Mouse (Mus musculus): Measurements from ENCODE around the gene Txn2. TPM values are rescaled to one million over a fixed set of nuclear protein-coding genes. Genes with fewer than 3 reads are reported as not detected.
A peak's percentile ranks its signal among the peaks of the same experiment; 100 is the strongest.

Txn2 gene
- polyA plus RNA-seq, 1 experiment from 2014 or later: 284 TPM

- no peak overlapping the region for H3K4me3 ChIP-seq (ENCODE audit: low read depth, low read length)
- ATAC-seq (replicated peaks; ENCODE audit: insufficient number of reproducible peaks, low FRiP score, low TSS enrichment): no peak
- no peak overlapping the region for H3K9ac ChIP-seq (ENCODE audit: low read depth, low read length)
- no peaks in the 10 kb centered on the region for H3K36me3 ChIP-seq (ENCODE audit: control insufficient read depth, insufficient read depth, low read length)
- H3K4me2 ChIP-seq: no peak overlapping the region
- no peaks in the 10 kb centered on the region for H3K9me3 ChIP-seq (replicated peaks; ENCODE audit: control insufficient read depth, low read length)
- no peaks in the 10 kb centered on the region for H3K27me3 ChIP-seq (ENCODE audit: control insufficient read depth, insufficient read depth, low read length)
- 72% methylated on average over 3 of the region's 3 CpGs for WGBS (ENCODE audit: insufficient replicate concordance)
- no peak overlapping the region for H3K27ac ChIP-seq (ENCODE audit: low read depth, low read length)
- no peaks in the 10 kb centered on the region for H3K4me1 ChIP-seq (ENCODE audit: control insufficient read depth, insufficient read depth, low read length)
Measured at GRCm38 (mm10) chr15:77941563-77941962, 12.8 kb upstream of the Txn2 start.

GRCm38 (mm10) chr15:77938516-77938915 lies 9.7 kb upstream of the Txn2 start:
- H3K36me3 ChIP-seq (ENCODE audit: control insufficient read depth, insufficient read depth, low read length): no peaks in the 10 kb centered on the region
- no peak overlapping the region for H3K9ac ChIP-seq (ENCODE audit: low read depth, low read length)
- no peaks in the 10 kb centered on the region for H3K9me3 ChIP-seq (replicated peaks; ENCODE audit: control insufficient read depth, low read length)
- WGBS (ENCODE audit: insufficient replicate concordance): 74% methylated on average over 5 of the region's 5 CpGs
- H3K4me2 ChIP-seq: no peak overlapping the region
- ATAC-seq (replicated peaks; ENCODE audit: insufficient number of reproducible peaks, low FRiP score, low TSS enrichment): no peak
- no peak overlapping the region for H3K4me3 ChIP-seq (ENCODE audit: low read depth, low read length)
- no peak overlapping the region for H3K27ac ChIP-seq (ENCODE audit: low read depth, low read length)
- H3K27me3 ChIP-seq (ENCODE audit: control insufficient read depth, insufficient read depth, low read length): no peaks in the 10 kb centered on the region
- H3K4me1 ChIP-seq (ENCODE audit: control insufficient read depth, insufficient read depth, low read length): no peaks in the 10 kb centered on the region; the same call in 1 of the 2 replicates

GRCm38 (mm10) chr15:77935673-77936375 lies 7.0 kb upstream of the Txn2 start:
- H3K4me3 ChIP-seq (ENCODE audit: low read depth, low read length): no peak overlapping the region
- no peak for ATAC-seq (replicated peaks; ENCODE audit: insufficient number of reproducible peaks, low FRiP score, low TSS enrichment)
- no peak overlapping the region for H3K27ac ChIP-seq (ENCODE audit: low read depth, low read length)
- H3K9ac ChIP-seq (ENCODE audit: low read depth, low read length): no peak overlapping the region
- no peaks in the 10 kb centered on the region for H3K36me3 ChIP-seq (ENCODE audit: control insufficient read depth, insufficient read depth, low read length)
- no peak overlapping the region for H3K4me2 ChIP-seq
- no peaks in the 10 kb centered on the region; the same call in 1 of the 2 replicates for H3K4me1 ChIP-seq (ENCODE audit: control insufficient read depth, insufficient read depth, low read length)
- 72% methylated on average over 14 of the region's 14 CpGs for WGBS (ENCODE audit: insufficient replicate concordance)
- H3K9me3 ChIP-seq (replicated peaks; ENCODE audit: control insufficient read depth, low read length): no peaks in the 10 kb centered on the region
- H3K27me3 ChIP-seq (ENCODE audit: control insufficient read depth, insufficient read depth, low read length): no peaks in the 10 kb centered on the region

- ATAC-seq (replicated peaks; ENCODE audit: insufficient number of reproducible peaks, low FRiP score, low TSS enrichment): no peak
- Histone ChIP-seq H3K4me2 (no peak overlapping the region), H3K27me3 (ENCODE audit: control insufficient read depth, insufficient read depth, low read length) (no peaks in the 10 kb centered on the region), H3K4me1 (ENCODE audit: control insufficient read depth, insufficient read depth, low read length) (peaks cover 1% of the 10 kb centered on the region; the same call in 1 of the 2 replicates), H3K4me3 (ENCODE audit: low read depth, low read length) (no peak overlapping the region), H3K9ac (ENCODE audit: low read depth, low read length) (no peak overlapping the region), H3K9me3 (replicated peaks; ENCODE audit: control insufficient read depth, low read length) (no peaks in the 10 kb centered on the region), H3K27ac (ENCODE audit: low read depth, low read length) (no peak overlapping the region), H3K36me3 (ENCODE audit: control insufficient read depth, insufficient read depth, low read length) (no peaks in the 10 kb centered on the region)
- 59% methylated on average over 5 of the region's 5 CpGs for WGBS (ENCODE audit: insufficient replicate concordance)
Measured at GRCm38 (mm10) chr15:77934968-77935367, 6.2 kb upstream of the Txn2 start.

DNA sequence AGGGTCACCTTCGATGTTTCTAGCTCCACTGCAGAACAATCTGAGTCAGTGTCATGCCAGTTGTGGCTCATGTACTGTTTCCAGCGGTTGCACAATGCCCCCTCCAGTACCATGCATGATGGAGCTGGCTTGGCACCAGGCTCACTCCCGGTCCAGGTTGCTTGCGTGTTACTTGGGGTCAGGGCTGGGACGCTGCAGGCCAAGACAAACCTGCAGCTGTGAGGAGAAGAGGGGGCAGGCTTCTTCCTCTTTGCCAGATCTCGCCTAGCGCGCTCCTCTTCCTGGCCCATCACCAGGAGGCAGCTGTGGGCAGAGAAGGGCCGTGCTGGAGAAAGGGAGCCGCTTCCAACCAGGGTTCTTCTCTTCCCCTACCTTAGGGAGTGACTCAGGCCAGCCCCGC lies 5.5 kb upstream of the Txn2 start:
- WGBS (ENCODE audit: insufficient replicate concordance): 75% methylated on average over 11 of the region's 11 CpGs
- H3K4me3 ChIP-seq (ENCODE audit: low read depth, low read length): no peak overlapping the region
- peak overlapping the region; percentile 1; the same call in 1 of the 2 replicates for H3K9ac ChIP-seq (ENCODE audit: low read depth, low read length)
- no peaks in the 10 kb centered on the region for H3K27me3 ChIP-seq (ENCODE audit: control insufficient read depth, insufficient read depth, low read length)
- no peaks in the 10 kb centered on the region for H3K36me3 ChIP-seq (ENCODE audit: control insufficient read depth, insufficient read depth, low read length)
- no peak for ATAC-seq (replicated peaks; ENCODE audit: insufficient number of reproducible peaks, low FRiP score, low TSS enrichment)
- H3K4me2 ChIP-seq: no peak overlapping the region
- H3K9me3 ChIP-seq (replicated peaks; ENCODE audit: control insufficient read depth, low read length): no peaks in the 10 kb centered on the region
- H3K27ac ChIP-seq (ENCODE audit: low read depth, low read length): no peak overlapping the region
- H3K4me1 ChIP-seq (ENCODE audit: control insufficient read depth, insufficient read depth, low read length): peaks cover 6% of the 10 kb centered on the region; the same call in 1 of the 2 replicates

- Histone ChIP-seq H3K4me2 (peak overlapping the region; percentile 0), H3K4me3 (ENCODE audit: low read depth, low read length) (no peak overlapping the region), H3K9ac (ENCODE audit: low read depth, low read length) (no peak overlapping the region), H3K27me3 (ENCODE audit: control insufficient read depth, insufficient read depth, low read length) (no peaks in the 10 kb centered on the region), H3K9me3 (replicated peaks; ENCODE audit: control insufficient read depth, low read length) (no peaks in the 10 kb centered on the region), H3K4me1 (ENCODE audit: control insufficient read depth, insufficient read depth, low read length) (peaks cover 6% of the 10 kb centered on the region; the same call in 1 of the 2 replicates), H3K27ac (ENCODE audit: low read depth, low read length) (no peak overlapping the region), H3K36me3 (ENCODE audit: control insufficient read depth, insufficient read depth, low read length) (no peaks in the 10 kb centered on the region)
- WGBS (ENCODE audit: insufficient replicate concordance): 2% methylated on average over 14 of the region's 14 CpGs
- no peak for ATAC-seq (replicated peaks; ENCODE audit: insufficient number of reproducible peaks, low FRiP score, low TSS enrichment)
Measured at GRCm38 (mm10) chr15:77933770-77934169, 5.0 kb upstream of the Txn2 start.

- H3K27ac ChIP-seq (ENCODE audit: low read depth, low read length): no peak overlapping the region
- peak overlapping the region; percentile 0; the same call in 1 of the 2 replicates for H3K4me2 ChIP-seq
- ATAC-seq (replicated peaks; ENCODE audit: insufficient number of reproducible peaks, low FRiP score, low TSS enrichment): no peak
- whole genome bisulfite sequencing (ENCODE audit: insufficient replicate concordance): 61% methylated on average over 3 of the region's 3 CpGs
- H3K4me1 ChIP-seq (ENCODE audit: control insufficient read depth, insufficient read depth, low read length): peaks cover 6% of the 10 kb centered on the region; the same call in 1 of the 2 replicates
- no peak overlapping the region for H3K4me3 ChIP-seq (ENCODE audit: low read depth, low read length)
- H3K9me3 ChIP-seq (replicated peaks; ENCODE audit: control insufficient read depth, low read length): no peaks in the 10 kb centered on the region
- H3K36me3 ChIP-seq (ENCODE audit: control insufficient read depth, insufficient read depth, low read length): no peaks in the 10 kb centered on the region
- no peak overlapping the region for H3K9ac ChIP-seq (ENCODE audit: low read depth, low read length)
- no peaks in the 10 kb centered on the region for H3K27me3 ChIP-seq (ENCODE audit: control insufficient read depth, insufficient read depth, low read length)
Measured at GRCm38 (mm10) chr15:77933222-77933621, 4.4 kb upstream of the Txn2 start.

DNA sequence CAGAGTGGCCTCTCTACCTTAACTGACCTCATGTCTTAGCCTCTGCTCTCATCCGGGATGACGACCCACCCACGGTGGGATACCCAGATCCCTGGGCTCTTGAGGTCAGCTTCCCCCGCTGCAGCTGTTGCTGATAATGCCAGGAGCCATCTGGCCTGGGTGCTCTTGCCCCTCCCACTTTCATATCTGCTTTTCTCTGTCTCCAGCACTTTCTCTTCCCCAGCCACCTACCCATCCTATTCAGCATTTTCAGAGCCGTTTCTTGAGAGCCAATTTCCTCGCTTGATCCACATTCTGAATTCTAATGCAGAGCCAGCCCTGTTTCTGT lies 2.8 kb upstream of the Txn2 start:
- no peak overlapping the region for H3K9ac ChIP-seq (ENCODE audit: low read depth, low read length)
- H3K4me2 ChIP-seq: no peak overlapping the region; the same call in 1 of the 2 replicates
- H3K36me3 ChIP-seq (ENCODE audit: control insufficient read depth, insufficient read depth, low read length): no peaks in the 10 kb centered on the region
- H3K27me3 ChIP-seq (ENCODE audit: control insufficient read depth, insufficient read depth, low read length): no peaks in the 10 kb centered on the region
- no peaks in the 10 kb centered on the region for H3K9me3 ChIP-seq (replicated peaks; ENCODE audit: control insufficient read depth, low read length)
- no peak overlapping the region for H3K27ac ChIP-seq (ENCODE audit: low read depth, low read length)
- WGBS (ENCODE audit: insufficient replicate concordance): 49% methylated on average over 6 of the region's 6 CpGs
- peaks cover 13% of the 10 kb centered on the region for H3K4me1 ChIP-seq (ENCODE audit: control insufficient read depth, insufficient read depth, low read length)
- H3K4me3 ChIP-seq (ENCODE audit: low read depth, low read length): no peak overlapping the region
- ATAC-seq (replicated peaks; ENCODE audit: insufficient number of reproducible peaks, low FRiP score, low TSS enrichment): no peak

Measured in heart, embryonic 11.5 days (tissue).